Mouse (Mus musculus) MEL (cell line): ENCODE data around the gene Ppp2r2d.
A peak's percentile ranks its signal among the peaks of the same experiment; 100 is the strongest.

ENCODE experiments used
- CTCF ChIP-seq, 3 experiments: IDR thresholded peaks in 2 of 3; conservative IDR thresholded peaks in 1 of 3; 2 replicates each; pipeline ENCODE4 v1.5.1; 2011 to 2012; ENCODE audit warnings: low read length in 3 of 3, low read depth in 2 of 3, mild to moderate bottlenecking in 2 of 3, improper control_type of control experiment in 1 of 3, inconsistent platforms in 1 of 3, mixed read lengths in 1 of 3, moderate library complexity in 1 of 3; ENCODE audit not compliant: control insufficient read depth in 1 of 3, insufficient read depth in 1 of 3, poor library complexity in 1 of 3, severe bottlenecking in 1 of 3
- ELF1 ChIP-seq: IDR thresholded peaks from 2 replicates; pipeline ENCODE4 v1.6.1; 2014; ENCODE audit warnings: low read depth, mild to moderate bottlenecking, inconsistent platforms, low read length, improper control_type of control experiment, moderate library complexity
- EP300 ChIP-seq, 2 experiments: IDR thresholded peaks; 2 replicates each; pipeline ENCODE4 v1.6.1; 2011; ENCODE audit warnings: improper control_type of control experiment in 2 of 2, low read length in 2 of 2, low read depth in 1 of 2, mild to moderate bottlenecking in 1 of 2
- HCFC1 ChIP-seq: IDR thresholded peaks from 2 replicates; pipeline ENCODE4 v1.6.1; 2012; ENCODE audit warnings: low read depth, mild to moderate bottlenecking, inconsistent platforms, low read length, improper control_type of control experiment, moderate library complexity
- JUND ChIP-seq: IDR thresholded peaks from 2 replicates; pipeline ENCODE4 v1.6.1; 2011; ENCODE audit warnings: low read depth, mild to moderate bottlenecking, improper control_type of control experiment, low read length
- MYC ChIP-seq: IDR thresholded peaks from 2 replicates; pipeline ENCODE4 v1.6.1; 2011; ENCODE audit warnings: low read depth, mild to moderate bottlenecking, low read length, improper control_type of control experiment, moderate library complexity
- POLR2A ChIP-seq, 2 experiments: IDR thresholded peaks; 2 replicates each; pipeline ENCODE4 v1.6.1; 2011 to 2012; ENCODE audit warnings: low read length in 2 of 2, mild to moderate bottlenecking in 2 of 2, control low read depth in 1 of 2, improper control_type of control experiment in 1 of 2, low read depth in 1 of 2, moderate library complexity in 1 of 2; ENCODE audit not compliant: control insufficient read depth in 1 of 2, insufficient read depth in 1 of 2, poor library complexity in 1 of 2
- RCOR1 ChIP-seq: IDR thresholded peaks from 2 replicates; pipeline ENCODE4 v1.6.1; 2012; ENCODE audit warnings: low read depth, mild to moderate bottlenecking, inconsistent platforms, low read length, improper control_type of control experiment
- TBP ChIP-seq: IDR thresholded peaks from 2 replicates; pipeline ENCODE4 v1.8.0; 2011; ENCODE audit warnings: low read depth, low read length, improper control_type of control experiment
- USF1 ChIP-seq: IDR thresholded peaks from 2 replicates; pipeline ENCODE4 v1.6.1; 2014; ENCODE audit warnings: low read depth, mild to moderate bottlenecking, inconsistent platforms, low read length, improper control_type of control experiment, moderate library complexity

DNA sequence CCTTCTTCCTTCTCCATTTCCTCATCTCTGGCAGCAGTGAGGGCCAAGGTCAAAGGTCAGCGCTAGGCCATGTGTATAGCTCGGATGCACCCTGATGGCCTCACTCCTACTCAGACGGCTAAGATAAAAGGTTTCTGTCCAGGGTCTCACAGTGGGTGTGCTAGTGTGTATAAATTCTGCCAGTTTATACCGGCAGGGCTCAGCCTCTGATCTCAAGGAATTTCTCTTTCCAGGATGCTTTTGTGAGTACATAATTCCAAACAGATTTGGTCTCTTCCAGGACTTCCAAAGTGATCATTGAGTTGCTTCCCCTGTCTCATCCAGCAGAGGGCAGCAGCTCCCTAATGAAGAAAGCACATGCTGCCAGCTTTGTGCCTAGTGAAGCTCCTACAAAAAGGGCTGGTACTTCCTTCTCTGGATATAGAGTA is 5.3 kb upstream of the Ppp2r2d start:
- TF ChIP-seq JUND (no peak), MYC (peak; percentile 81), POLR2A (IDR thresholded peaks at IDR 0.05; ENCODE audit: control insufficient read depth in 1 of 2, insufficient read depth in 1 of 2, low read depth in 1 of 2, low read length in 2 of 2, poor library complexity in 1 of 2) (no peak), USF1 (no peak), TBP (no peak), EP300 (IDR thresholded peaks at IDR 0.05; ENCODE audit: low read depth in 1 of 2, low read length in 2 of 2) (no peak), RCOR1 (no peak), CTCF (IDR thresholded peaks at IDR 0.05 in 2 of 3, conservative IDR thresholded peaks at IDR 0.05 in 1 of 3; ENCODE audit: control insufficient read depth in 1 of 3, insufficient read depth in 1 of 3, low read depth in 2 of 3, low read length in 3 of 3, poor library complexity in 1 of 3, severe bottlenecking in 1 of 3) (peak; percentile 63 to 83 (median 76)), ELF1 (no peak), HCFC1 (no peak)
